Mouse (Mus musculus): ENCODE measurements around the gene Man2b1. TPM values are rescaled to one million over a fixed set of nuclear protein-coding genes. Genes with fewer than 3 reads are reported as not detected.

The Man2b1 gene
- polyA plus RNA-seq, 1 experiment from 2014 or later, result 20.7 TPM

- Histone ChIP-seq H3K27ac (replicated peaks) (0 out of 2 replicates have a peak within 1 kb of the TSS, but pooled peaks have one; percentile 1), H3K9me3 (no peaks in the 10 kb centered on the region)
- under 1% methylated on average over 53 of the region's 53 CpGs for WGBS
Observed at GRCm38 (mm10) chr8:85059879-85060616, 23.0 kb upstream of the Man2b1 start, which contains the start of gene Fbxw9. TSS of gene Fbxw9 (plus strand) at chr8:85060055.

GRCm38 (mm10) chr8:85062603-85063002 is 20.5 kb upstream of the Man2b1 start:
- H3K9me3 ChIP-seq, result no peaks in the 10 kb centered on the region
- H3K4me2 ChIP-seq (replicated peaks), result no peak overlapping the region
- H3K4me1 ChIP-seq, result peaks cover 18% of the 10 kb centered on the region
- no peak overlapping the region for H3K9ac ChIP-seq (replicated peaks)
- peaks cover 27% of the 10 kb centered on the region for H3K36me3 ChIP-seq
- no peak for ATAC-seq (ENCODE audit: low FRiP score, low read depth)
- no peak overlapping the region for H3K4me3 ChIP-seq
- WGBS, result 96% methylated on average over 4 of the region's 4 CpGs
- H3K27ac ChIP-seq (replicated peaks), result no peak overlapping the region
- no peaks in the 10 kb centered on the region for H3K27me3 ChIP-seq

More at GRCm38 (mm10) chr8:85059879-85060616, 23.0 kb upstream of the Man2b1 start, which contains the start of gene Fbxw9:
- Histone ChIP-seq H3K27me3 (no peaks in the 10 kb centered on the region), H3K4me3 (peak within 1 kb of the TSS; percentile 68), H3K9ac (replicated peaks) (peak within 1 kb of the TSS; percentile 71), H3K36me3 (peaks cover 30% of the 10 kb centered on the region), H3K4me1 (peaks cover 18% of the 10 kb centered on the region), H3K4me2 (replicated peaks) (peak within 1 kb of the TSS; percentile 92)
- peak; percentile 93 for ATAC-seq (ENCODE audit: low FRiP score, low read depth)

- Histone ChIP-seq H3K4me1 (peaks cover 18% of the 10 kb centered on the region), H3K9ac (replicated peaks) (no peak overlapping the region), H3K27me3 (no peaks in the 10 kb centered on the region), H3K9me3 (no peaks in the 10 kb centered on the region), H3K4me2 (replicated peaks) (no peak overlapping the region), H3K27ac (replicated peaks) (no peak overlapping the region), H3K4me3 (no peak overlapping the region), H3K36me3 (peaks cover 32% of the 10 kb centered on the region)
- WGBS, result 42% methylated on average over 2 of the region's 2 CpGs
- ATAC-seq (ENCODE audit: low FRiP score, low read depth), result no peak
Observed at GRCm38 (mm10) chr8:85065213-85065612, 17.9 kb upstream of the Man2b1 start.

GRCm38 (mm10) chr8:85067155-85067554 is 15.9 kb upstream of the Man2b1 start:
- Histone ChIP-seq H3K4me2 (replicated peaks) (no peak overlapping the region), H3K27ac (replicated peaks) (no peak overlapping the region), H3K9me3 (no peaks in the 10 kb centered on the region), H3K4me1 (peaks cover 5% of the 10 kb centered on the region), H3K4me3 (no peak overlapping the region), H3K36me3 (peaks cover 28% of the 10 kb centered on the region), H3K9ac (replicated peaks) (no peak overlapping the region), H3K27me3 (no peaks in the 10 kb centered on the region)
- no peak for ATAC-seq (ENCODE audit: low FRiP score, low read depth)
- 96% methylated on average over 2 of the region's 2 CpGs for WGBS

GRCm38 (mm10) chr8:85067982-85068381 is 15.1 kb upstream of the Man2b1 start, which contains the start of gene Gm5741:
TSS of gene Gm5741 (minus strand) at chr8:85067982.
- Histone ChIP-seq H3K9me3 (no peaks in the 10 kb centered on the region), H3K4me3 (no peak within 1 kb of the TSS), H3K4me1 (peaks cover 13% of the 10 kb centered on the region), H3K9ac (replicated peaks) (no peak within 1 kb of the TSS), H3K4me2 (replicated peaks) (no peak within 1 kb of the TSS), H3K36me3 (peaks cover 20% of the 10 kb centered on the region), H3K27me3 (no peaks in the 10 kb centered on the region), H3K27ac (replicated peaks) (no peak within 1 kb of the TSS)
- no peak for ATAC-seq (ENCODE audit: low FRiP score, low read depth)

GRCm38 (mm10) chr8:85071041-85071440 is 12.0 kb upstream of the Man2b1 start:
- Histone ChIP-seq H3K4me3 (peak overlapping the region; percentile 90), H3K27ac (replicated peaks) (peak overlapping the region; percentile 95), H3K4me1 (peaks cover 14% of the 10 kb centered on the region), H3K27me3 (no peaks in the 10 kb centered on the region), H3K4me2 (replicated peaks) (peak overlapping the region; percentile 78), H3K36me3 (peaks cover 41% of the 10 kb centered on the region), H3K9me3 (no peaks in the 10 kb centered on the region), H3K9ac (replicated peaks) (no peak overlapping the region)
- ATAC-seq (ENCODE audit: low FRiP score, low read depth), result no peak
- WGBS, result 87% methylated on average over 5 of the region's 5 CpGs

GRCm38 (mm10) chr8:85071514-85072281 is 11.4 kb upstream of the Man2b1 start, which contains the start of gene Dhps:
TSS of gene Dhps (plus strand) at chr8:85071757.
- Histone ChIP-seq H3K9ac (replicated peaks) (peak within 1 kb of the TSS; percentile 84), H3K27me3 (no peaks in the 10 kb centered on the region), H3K4me1 (peaks cover 14% of the 10 kb centered on the region), H3K4me2 (replicated peaks) (peak within 1 kb of the TSS; percentile 78), H3K27ac (replicated peaks) (peak within 1 kb of the TSS; percentile 95), H3K9me3 (no peaks in the 10 kb centered on the region), H3K36me3 (peaks cover 42% of the 10 kb centered on the region), H3K4me3 (peak within 1 kb of the TSS; percentile 90)
- ATAC-seq (ENCODE audit: low FRiP score, low read depth), result peak; percentile 90
- WGBS, result under 1% methylated on average over 68 of the region's 68 CpGs

GRCm38 (mm10) chr8:85072364-85072929 is 10.6 kb upstream of the Man2b1 start:
- Histone ChIP-seq H3K36me3 (peaks cover 45% of the 10 kb centered on the region), H3K4me2 (replicated peaks) (peak overlapping the region; percentile 78), H3K9me3 (no peaks in the 10 kb centered on the region), H3K9ac (replicated peaks) (peak overlapping the region; percentile 84), H3K4me1 (peaks cover 18% of the 10 kb centered on the region), H3K27ac (replicated peaks) (peak overlapping the region; percentile 95), H3K4me3 (peak overlapping the region; percentile 90), H3K27me3 (no peaks in the 10 kb centered on the region)
- WGBS, result 43% methylated on average over 9 of the region's 9 CpGs
- 0 out of 2 replicates have a peak, but pooled peaks have one; percentile 20 for ATAC-seq (ENCODE audit: low FRiP score, low read depth)

GRCm38 (mm10) chr8:85073041-85073612 is 9.9 kb upstream of the Man2b1 start:
- no peak overlapping the region for H3K27ac ChIP-seq (replicated peaks)
- peaks cover 46% of the 10 kb centered on the region for H3K36me3 ChIP-seq
- H3K9ac ChIP-seq (replicated peaks), result no peak overlapping the region
- H3K27me3 ChIP-seq, result no peaks in the 10 kb centered on the region
- peaks cover 18% of the 10 kb centered on the region for H3K4me1 ChIP-seq
- H3K9me3 ChIP-seq, result no peaks in the 10 kb centered on the region
- no peak for ATAC-seq (ENCODE audit: low FRiP score, low read depth)
- peak overlapping the region; percentile 78; the same call in 1 of the 2 replicates for H3K4me2 ChIP-seq (replicated peaks)
- 94% methylated on average over 15 of the region's 15 CpGs for WGBS
- peak overlapping the region; percentile 7; the same call in 1 of the 2 replicates for H3K4me3 ChIP-seq

GRCm38 (mm10) chr8:85074167-85074566 is 8.9 kb upstream of the Man2b1 start:
- no peak overlapping the region for H3K4me3 ChIP-seq
- no peaks in the 10 kb centered on the region for H3K9me3 ChIP-seq
- H3K9ac ChIP-seq (replicated peaks), result no peak overlapping the region
- H3K4me1 ChIP-seq, result peaks cover 18% of the 10 kb centered on the region
- ATAC-seq (ENCODE audit: low FRiP score, low read depth), result no peak
- no peak overlapping the region for H3K4me2 ChIP-seq (replicated peaks)
- H3K27ac ChIP-seq (replicated peaks), result no peak overlapping the region
- H3K27me3 ChIP-seq, result no peaks in the 10 kb centered on the region
- H3K36me3 ChIP-seq, result peaks cover 54% of the 10 kb centered on the region
- WGBS, result 87% methylated on average over 10 of the region's 10 CpGs

- H3K27ac ChIP-seq (replicated peaks), result no peak overlapping the region
Observed at GRCm38 (mm10) chr8:85074617-85075016, 8.5 kb upstream of the Man2b1 start.

More at GRCm38 (mm10) chr8:85074617-85075016, 8.5 kb upstream of the Man2b1 start:
- Histone ChIP-seq H3K9ac (replicated peaks) (no peak overlapping the region), H3K36me3 (peaks cover 54% of the 10 kb centered on the region), H3K4me2 (replicated peaks) (no peak overlapping the region), H3K4me1 (peaks cover 22% of the 10 kb centered on the region), H3K27me3 (no peaks in the 10 kb centered on the region), H3K9me3 (no peaks in the 10 kb centered on the region), H3K4me3 (no peak overlapping the region)
- no peak for ATAC-seq (ENCODE audit: low FRiP score, low read depth)
- 90% methylated on average over 10 of the region's 10 CpGs for WGBS
